Mouse (Mus musculus) adrenal gland, postnatal 10 days (tissue): ENCODE results near the gene Ryk. TPM values are rescaled to one million over a fixed set of nuclear protein-coding genes. Genes with fewer than 3 reads are reported as not detected.
A peak's percentile ranks its signal among the peaks of the same experiment; 100 is the strongest.
"Not testable (repeated sequence)": the region's sequence is repeated elsewhere in the genome, so short reads cannot be mapped to it uniquely, and the experiment has no call there.

Experiments used
- DNase-seq: peaks from one replicate; pipeline ENCODE4 v3.0.0; 2021; ENCODE audit warnings: mixed read lengths
- total RNA-seq, 2 experiments: library from RNA; stranded (reverse); gene quantifications; 2 replicates each; pipeline ENCODE4 v1.2.3; 2021

Ryk gene
- total RNA-seq, 2 experiments from 2014 or later = 53.2 to 55.4 TPM

- no peak for DNase-seq
These were observed 72.1 kb downstream of the Ryk start for GRCm38 (mm10) chr9:102906781-102907180.

GRCm38 (mm10) chr9:102907521-102908246 lies 73.0 kb downstream of the Ryk start:
- DNase-seq = no peak

GRCm38 (mm10) chr9:102911526-102911925 lies 76.8 kb downstream of the Ryk start:
- DNase-seq = no peak

GRCm38 (mm10) chr9:102912516-102913035 lies 77.9 kb downstream of the Ryk start:
- no peak for DNase-seq

GRCm38 (mm10) chr9:102913597-102913996 lies 78.9 kb downstream of the Ryk start:
- not testable (repeated sequence) for DNase-seq

GRCm38 (mm10) chr9:102914583-102914982 lies 79.9 kb downstream of the Ryk start:
- no peak for DNase-seq

GRCm38 (mm10) chr9:102915292-102915854 lies 80.7 kb downstream of the Ryk start:
- no peak for DNase-seq

GRCm38 (mm10) chr9:102916076-102916475 lies 81.4 kb downstream of the Ryk start:
- no peak for DNase-seq

- no peak for DNase-seq
These were observed 82.9 kb downstream of the Ryk start for GRCm38 (mm10) chr9:102917532-102918129.

- DNase-seq = no peak
These were observed 84.8 kb downstream of the Ryk start for GRCm38 (mm10) chr9:102919486-102919885.

GRCm38 (mm10) chr9:102921791-102922190 lies 87.1 kb downstream of the Ryk start:
- DNase-seq = no peak

- no peak for DNase-seq
These were observed 88.2 kb downstream of the Ryk start for GRCm38 (mm10) chr9:102922866-102923434.

GRCm38 (mm10) chr9:102923836-102924235 lies 89.1 kb downstream of the Ryk start:
- DNase-seq = no peak

- DNase-seq = no peak
These were observed 90.1 kb downstream of the Ryk start for GRCm38 (mm10) chr9:102924627-102925316.

- DNase-seq = no peak
These were observed 91.4 kb downstream of the Ryk start for GRCm38 (mm10) chr9:102926137-102926536.

GRCm38 (mm10) chr9:102929776-102930175 lies 95.1 kb downstream of the Ryk start:
- no peak for DNase-seq

- DNase-seq = peak; percentile 14
These were observed 99.4 kb downstream of the Ryk start for GRCm38 (mm10) chr9:102933925-102934721.

- no peak for DNase-seq
These were observed 107.5 kb downstream of the Ryk start for GRCm38 (mm10) chr9:102942221-102942620.

- no peak for DNase-seq
These were observed 110.2 kb downstream of the Ryk start for GRCm38 (mm10) chr9:102944891-102945290.

- no peak for DNase-seq
These were observed 111.8 kb downstream of the Ryk start for GRCm38 (mm10) chr9:102946469-102947015.

- DNase-seq = no peak
These were observed 114.0 kb downstream of the Ryk start for GRCm38 (mm10) chr9:102948706-102949105.
